Mouse (Mus musculus) layer of hippocampus, adult 2 months (tissue): ENCODE data around the gene Tfap2c. TPM values are rescaled to one million over a fixed set of nuclear protein-coding genes. Genes with fewer than 3 reads are reported as not detected.

ENCODE experiments used
- DNase-seq, 2 experiments: peaks; one replicate each; pipeline ENCODE4 v3.0.0; 2022; ENCODE audit warnings: low spot score in 2 of 2
- H3K27ac ChIP-seq: fragments of 200-600 bp; 2 replicates; pipeline ENCODE4 v1.8.1; 2022
- H3K4me3 ChIP-seq: fragments of 200-600 bp; 2 replicates; pipeline ENCODE4 v1.8.1; 2022; ENCODE audit warnings: mild to moderate bottlenecking
- CTCF ChIP-seq: fragments of 200-600 bp; conservative IDR thresholded peaks from 2 replicates; pipeline ENCODE4 v1.8.1; 2022; ENCODE audit warnings: antibody characterized with exemption, mild to moderate bottlenecking, moderate library complexity
- total RNA-seq, 2 experiments: library from RNA; stranded (reverse); gene quantifications; 2 replicates each; pipeline ENCODE4 v1.2.3; 2021

Gene Tfap2c
- total RNA-seq, 2 experiments from 2014 or later, result 0.20 to 0.26 TPM

GRCm38 (mm10) chr2:172545592-172546235 lies 3.7 kb upstream of the Tfap2c start:
- Histone ChIP-seq H3K27ac (no peak overlapping the region), H3K4me3 (no peak overlapping the region)
- no peak for DNase-seq
- no peak for TF ChIP-seq CTCF

GRCm38 (mm10) chr2:172546551-172546950 lies 2.8 kb upstream of the Tfap2c start:
- DNase-seq, result no peak
- TF ChIP-seq CTCF, result no peak
- H3K27ac ChIP-seq, result no peak overlapping the region
- no peak overlapping the region for H3K4me3 ChIP-seq

- TF ChIP-seq CTCF, result peak; percentile 72
Observed at GRCm38 (mm10) chr2:172547116-172547515, 2.3 kb upstream of the Tfap2c start.

GRCm38 (mm10) chr2:172547807-172548586 lies 1.4 kb upstream of the Tfap2c start:
- DNase-seq, result no peak
- TF ChIP-seq CTCF, result no peak
- H3K4me3 ChIP-seq, result no peak overlapping the region
- H3K27ac ChIP-seq, result no peak overlapping the region

More at GRCm38 (mm10) chr2:172547116-172547515, 2.3 kb upstream of the Tfap2c start:
- Histone ChIP-seq H3K4me3 (no peak overlapping the region), H3K27ac (no peak overlapping the region)
- no peak for DNase-seq

- no peak for TF ChIP-seq CTCF
- DNase-seq, result no peak
- Histone ChIP-seq H3K27ac (no peak overlapping the region), H3K4me3 (no peak overlapping the region)
Observed at GRCm38 (mm10) chr2:172548672-172549255, 629 bp upstream of the Tfap2c start.

GRCm38 (mm10) chr2:172550364-172551080 lies 1.1 kb downstream of the Tfap2c start:
- Histone ChIP-seq H3K27ac (no peak overlapping the region), H3K4me3 (peak overlapping the region; percentile 12; the same call in 1 of the 2 replicates)
- DNase-seq, result peak in 1 of 2 experiments; percentile 36
- peak; percentile 85 for TF ChIP-seq CTCF

GRCm38 (mm10) chr2:172551081-172551720 lies 1.8 kb downstream of the Tfap2c start:
- Histone ChIP-seq H3K4me3 (peak overlapping the region; percentile 12; the same call in 1 of the 2 replicates), H3K27ac (no peak overlapping the region)
- no peak for DNase-seq
- TF ChIP-seq CTCF, result no peak

GRCm38 (mm10) chr2:172551872-172552271 lies 2.5 kb downstream of the Tfap2c start:
- no peak for TF ChIP-seq CTCF
- no peak overlapping the region for H3K27ac ChIP-seq
- no peak for DNase-seq
- no peak overlapping the region for H3K4me3 ChIP-seq

- no peak overlapping the region for H3K27ac ChIP-seq
- no peak for TF ChIP-seq CTCF
- no peak for DNase-seq
- H3K4me3 ChIP-seq, result no peak overlapping the region
Observed at GRCm38 (mm10) chr2:172552666-172553065, 3.3 kb downstream of the Tfap2c start.

GRCm38 (mm10) chr2:172554211-172554610 lies 4.8 kb downstream of the Tfap2c start:
- TF ChIP-seq CTCF, result no peak
- DNase-seq, result no peak
- H3K4me3 ChIP-seq, result no peak overlapping the region
- no peak overlapping the region for H3K27ac ChIP-seq

GRCm38 (mm10) chr2:172558674-172559468 lies 9.5 kb downstream of the Tfap2c start:
- no peak overlapping the region for H3K4me3 ChIP-seq
- DNase-seq, result no peak
- TF ChIP-seq CTCF, result no peak
- no peak overlapping the region for H3K27ac ChIP-seq

GRCm38 (mm10) chr2:172561016-172561415 lies 11.6 kb downstream of the Tfap2c start:
- no peak overlapping the region for H3K4me3 ChIP-seq
- no peak for TF ChIP-seq CTCF
- DNase-seq, result no peak
- H3K27ac ChIP-seq, result no peak overlapping the region
